In the genomic region with DNA sequence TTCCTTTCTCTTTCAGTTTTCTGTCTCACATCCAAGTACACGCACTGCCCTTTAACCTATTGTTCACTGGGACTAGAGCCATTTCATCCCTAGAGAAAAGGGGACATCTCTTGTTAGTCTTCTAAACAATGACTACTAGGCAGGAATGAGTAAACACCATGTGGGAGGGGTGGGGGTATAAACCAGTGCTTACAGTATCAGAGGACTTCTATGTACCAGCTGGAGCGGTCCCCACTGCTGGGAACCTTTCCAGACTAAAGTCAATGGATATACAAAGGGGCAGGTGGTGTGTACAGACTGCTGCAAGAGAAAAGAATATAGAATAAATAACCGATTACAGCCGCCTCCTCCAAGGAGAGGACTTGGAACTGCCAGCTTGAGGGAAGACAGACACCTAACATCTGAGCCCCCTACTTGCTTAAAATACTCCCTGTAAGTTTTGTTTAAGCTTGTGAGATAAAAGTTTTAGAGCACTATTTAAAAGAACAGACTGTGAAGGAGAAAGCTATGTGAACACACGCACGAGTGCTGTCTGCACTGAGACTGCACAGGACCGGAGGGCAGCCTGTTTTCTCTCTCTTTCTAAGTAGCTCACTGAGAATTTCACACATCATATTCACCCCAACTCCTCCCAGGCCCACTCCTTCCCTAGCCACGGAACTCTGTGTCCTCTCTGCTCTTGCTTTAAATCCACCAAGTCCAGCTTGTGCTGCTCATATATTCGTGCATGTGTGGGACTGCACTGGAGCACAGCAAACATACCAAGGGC, we compare ENCODE assay signal across 9 mouse cellular contexts. TPM values are rescaled to one million over a fixed set of nuclear protein-coding genes. Genes with fewer than 3 reads are reported as not detected.
A peak's percentile ranks its signal among the peaks of the same experiment; 100 is the strongest.
DNase-seq lines count a peak whose midpoint lies in the region; ATAC-seq and TF ChIP-seq lines count a peak whose summit lies in the region.
"Had no signal": no experiment of that assay in that cellular context is flagged by ENCODE, and none has a peak within 500 bp of the region (broad histone marks: within the 10 kb centered on the region; RNA-seq: fewer than 3 reads in every experiment).

No protein-coding gene starts in this region.

- no peak for TF ChIP-seq EP300 in stomach, postnatal 0 days (optimal IDR thresholded peaks at IDR 0.05)

- 0 out of 2 replicates have a peak, but pooled peaks cover 2% of the 10 kb centered on the region for H3K4me1 ChIP-seq in lung, embryonic 14.5 days (ENCODE audit: insufficient read depth)
- H3K4me1 ChIP-seq in lung, adult 2 months (ENCODE audit: control insufficient read depth, insufficient read depth, low read length): no peaks in the 10 kb centered on the region; the same call in 1 of the 2 replicates
- peaks cover 5% of the 10 kb centered on the region for H3K4me1 ChIP-seq in stomach, postnatal 0 days (replicated peaks; ENCODE audit: control insufficient read depth, insufficient read depth)
- peaks cover 10% of the 10 kb centered on the region for H3K4me1 ChIP-seq in limb, embryonic 10.5 days

- WGBS in lung, embryonic 14.5 days: 47% methylated on average over 9 of the region's 9 CpGs
- WGBS in lung, adult 2 months: 51% methylated on average over 9 of the region's 9 CpGs
- 17% methylated on average over 9 of the region's 9 CpGs for WGBS in stomach, postnatal 0 days
- 83% methylated on average over 9 of the region's 9 CpGs for WGBS in limb, embryonic 10.5 days

- TF ChIP-seq POLR2A in lung, adult 2 months (IDR thresholded peaks at IDR 0.05; ENCODE audit: borderline replicate concordance, extremely low read depth, low read depth, low read length): no peak

- 0 out of 2 replicates have a peak overlapping the region, but pooled peaks have one; percentile 7 for H3K4me2 ChIP-seq in lung, embryonic 14.5 days
- no peak overlapping the region; the same call in 1 of the 2 replicates for H3K4me2 ChIP-seq in stomach, postnatal 0 days (replicated peaks; ENCODE audit: low read depth)

- no peak for TF ChIP-seq CTCF in lung, embryonic 14.5 days (IDR thresholded peaks at IDR 0.05; ENCODE audit: low read depth)
- no peak for TF ChIP-seq CTCF in lung, adult 2 months (IDR thresholded peaks at IDR 0.05; ENCODE audit: insufficient read depth, low read length)
- TF ChIP-seq CTCF in stomach, postnatal 0 days (IDR thresholded peaks at IDR 0.05; ENCODE audit: low read depth): no peak

- H3K27ac ChIP-seq in lung, embryonic 14.5 days (ENCODE audit: low read depth): peak overlapping the region; percentile 56
- H3K27ac ChIP-seq in stomach, postnatal 0 days (replicated peaks): peak overlapping the region; percentile 82
- H3K27ac ChIP-seq in limb, embryonic 10.5 days: no peak overlapping the region

- no peak overlapping the region; the same call in 1 of the 2 replicates for H3K9ac ChIP-seq in lung, embryonic 14.5 days
- no peak overlapping the region for H3K9ac ChIP-seq in stomach, postnatal 0 days (ENCODE audit: low read length)

- DNase-seq in gastrocnemius, adult 18-20 months (ENCODE audit: low spot score): peak; percentile 34
- no peak for DNase-seq in gastrocnemius, postnatal 14 days
- peak; percentile 59 for DNase-seq in lung, embryonic 14.5 days
- DNase-seq in lung, adult 2 months: no peak
- DNase-seq in layer of hippocampus, adult 9-11 months: peak; percentile 84
- peak; percentile 63 for DNase-seq in stomach, postnatal 0 days (ENCODE audit: low spot score)
- no peak for DNase-seq in urinary bladder, postnatal 14 days (ENCODE audit: low spot score)
- DNase-seq in limb, embryonic 10.5 days (ENCODE audit: low spot score): no peak

- peak; percentile 60; the same call in 1 of the 2 replicates for ATAC-seq in lung, embryonic 14.5 days (ENCODE audit: insufficient read depth)
- peak; percentile 73 for ATAC-seq in stomach, postnatal 0 days (ENCODE audit: low FRiP score, low TSS enrichment)

- no peaks in the 10 kb centered on the region for H3K36me3 ChIP-seq in lung, embryonic 14.5 days (ENCODE audit: insufficient read depth)
- no peaks in the 10 kb centered on the region for H3K36me3 ChIP-seq in stomach, postnatal 0 days (ENCODE audit: control insufficient read depth, insufficient read depth, low read length)
- no peaks in the 10 kb centered on the region for H3K36me3 ChIP-seq in limb, embryonic 10.5 days

- H3K4me3 ChIP-seq in lung, embryonic 14.5 days (ENCODE audit: low read depth, low read length): no peak overlapping the region
- H3K4me3 ChIP-seq in lung, adult 2 months (replicated peaks; ENCODE audit: extremely low read depth, low read depth, low read length): no peak overlapping the region
- no peak overlapping the region for H3K4me3 ChIP-seq in stomach, postnatal 0 days (ENCODE audit: low read depth, low read length)
- no peak overlapping the region for H3K4me3 ChIP-seq in limb, embryonic 10.5 days

- intact Hi-C loops in gastrocnemius, postnatal 14 days (cut with DNase I; ENCODE audit: low total_unique reads): no loop called here

- H3K27me3 ChIP-seq in lung, embryonic 14.5 days (ENCODE audit: insufficient read depth, low read length): no peaks in the 10 kb centered on the region
- no peaks in the 10 kb centered on the region for H3K27me3 ChIP-seq in stomach, postnatal 0 days (ENCODE audit: control insufficient read depth, insufficient read depth, low read length)
- no peaks in the 10 kb centered on the region for H3K27me3 ChIP-seq in limb, embryonic 10.5 days (ENCODE audit: low read depth, poor library complexity, severe bottlenecking)
- H3K27me3 ChIP-seq: CH12.LX had no signal

- no peaks in the 10 kb centered on the region for H3K9me3 ChIP-seq in lung, embryonic 14.5 days (ENCODE audit: low read depth, low read length)
- no peaks in the 10 kb centered on the region for H3K9me3 ChIP-seq in stomach, postnatal 0 days (ENCODE audit: control insufficient read depth, low read length)
- no peaks in the 10 kb centered on the region for H3K9me3 ChIP-seq in limb, embryonic 10.5 days (replicated peaks)

RNA-seq across cellular contexts. Expression of a gene that starts 5.4 kb away (rescaled TPM):
- 1 to 10 TPM; 2.0 to 3.3 TPM for total RNA-seq in gastrocnemius, adult 18-20 months (2021)
- total RNA-seq in gastrocnemius, postnatal 14 days (2021): 1 to 10 TPM; 2.7 to 3.3 TPM
- 5.0 and 6.1 TPM in 2 replicates for polyA plus RNA-seq in lung, embryonic 14.5 days (2014; fragmentation: Nextera tagmentation; extraction: Ambion mirVana)
- 4.7 and 5.9 TPM in 2 replicates for polyA plus RNA-seq in lung, adult 2 months (2012; rRNA removed)
- 2.1 and 2.2 TPM in 2 replicates for polyA plus RNA-seq in stomach, postnatal 0 days (2015; fragmentation: Nextera tagmentation; extraction: Ambion mirVana)
- 2.4 and 3.8 TPM in 2 replicates for polyA plus RNA-seq in limb, embryonic 10.5 days (2016; fragmentation: Nextera tagmentation; extraction: Ambion mirVana)

Comparison
In these comparisons a context has a peak if more than half of its experiments do, and no peak if none do; other contexts are left out.
1. DNase-seq: peak in gastrocnemius, adult 18-20 months (single experiment), lung, embryonic 14.5 days (single experiment), layer of hippocampus, adult 9-11 months (single experiment) and stomach, postnatal 0 days (single experiment); none in gastrocnemius, postnatal 14 days (single experiment), lung, adult 2 months (single experiment), urinary bladder, postnatal 14 days (single experiment) and limb, embryonic 10.5 days (single experiment).